Mouse (Mus musculus) forebrain, embryonic 11.5 days (tissue): ENCODE results near the gene Cltrn. TPM values are rescaled to one million over a fixed set of nuclear protein-coding genes. Genes with fewer than 3 reads are reported as not detected.

Experiments
- ATAC-seq: fragments of 200-750 bp; cut with Nextera tagmentation; replicated peaks from 2 replicates; pipeline ENCODE4 v1.8.0; 2017; ENCODE audit warnings: moderate TSS enrichment; ENCODE audit not compliant: low FRiP score
- DNase-seq: peaks from one replicate; pipeline ENCODE4 v3.0.0-alpha.2; 2017; ENCODE audit warnings: low spot score
- H3K27ac ChIP-seq: fragments of 300-500 bp; sonication (generic); 2 replicates; pipeline ENCODE4 v1.5.1; 2014; ENCODE audit warnings: low read depth, low read length
- H3K27me3 ChIP-seq: fragments of 300-500 bp; sonication (generic); 2 replicates; pipeline ENCODE4 v1.6.1; 2014; ENCODE audit warnings: mild to moderate bottlenecking, low read length, mixed read lengths; ENCODE audit not compliant: control insufficient read depth, insufficient read depth
- H3K36me3 ChIP-seq: fragments of 300-500 bp; sonication (generic); 2 replicates; pipeline ENCODE4 v1.6.1; 2014; ENCODE audit warnings: mild to moderate bottlenecking, low read length, moderate library complexity, mixed read lengths; ENCODE audit not compliant: control insufficient read depth, insufficient read depth
- H3K4me1 ChIP-seq: fragments of 300-500 bp; sonication (generic); replicated peaks from 2 replicates; pipeline ENCODE4 v1.6.1; 2014; ENCODE audit warnings: low read length, mixed read lengths; ENCODE audit not compliant: control insufficient read depth, insufficient read depth
- H3K4me2 ChIP-seq: fragments of 300-500 bp; sonication (generic); 2 replicates; pipeline ENCODE4 v1.6.1; 2014; ENCODE audit warnings: low read depth, mild to moderate bottlenecking, low read length, moderate library complexity, mixed read lengths; ENCODE audit not compliant: severe bottlenecking
- H3K4me3 ChIP-seq: fragments of 300-500 bp; sonication (generic); 2 replicates; pipeline ENCODE4 v1.5.1; 2014; ENCODE audit warnings: low read depth, low read length
- H3K9ac ChIP-seq: fragments of 300-500 bp; sonication (generic); 2 replicates; pipeline ENCODE4 v1.6.1; 2014; ENCODE audit warnings: low read length
- H3K9me3 ChIP-seq: fragments of 300-500 bp; sonication (generic); 2 replicates; pipeline ENCODE4 v1.6.1; 2016; ENCODE audit warnings: low read length, mixed read lengths; ENCODE audit not compliant: control insufficient read depth
- WGBS: fragments of 180-500 bp; shearing (Covaris S2); extraction: QIAGEN DNeasy Blood & Tissue Kit; methylation state at CpG from one replicate; pipeline ENCODE4 v1.1.7; 2014; 5-methylcytosine and 5-hydroxymethylcytosine counted together
- polyA plus RNA-seq: library from polyadenylated mRNA; unstranded; fragments of >200 nt; fragmentation: Nextera tagmentation; extraction: Ambion mirVana; gene quantifications from 2 replicates; pipeline ENCODE4 v1.2.1, GENCODE M21; 2014

Cltrn gene
- polyA plus RNA-seq, 1 experiment from 2014 or later, result 0.99 TPM

GRCm38 (mm10) chrX:164153606-164154005, 65.0 kb downstream of the Cltrn start:
- Histone ChIP-seq H3K27me3 (no peaks in the 10 kb centered on the region; the same call in 1 of the 2 replicates), H3K4me3 (no peak overlapping the region), H3K36me3 (no peaks in the 10 kb centered on the region), H3K9me3 (no peaks in the 10 kb centered on the region), H3K9ac (no peak overlapping the region), H3K4me1 (no peaks in the 10 kb centered on the region), H3K4me2 (no peak overlapping the region), H3K27ac (no peak overlapping the region)
- DNase-seq, result no peak
- no peak for ATAC-seq

DNA sequence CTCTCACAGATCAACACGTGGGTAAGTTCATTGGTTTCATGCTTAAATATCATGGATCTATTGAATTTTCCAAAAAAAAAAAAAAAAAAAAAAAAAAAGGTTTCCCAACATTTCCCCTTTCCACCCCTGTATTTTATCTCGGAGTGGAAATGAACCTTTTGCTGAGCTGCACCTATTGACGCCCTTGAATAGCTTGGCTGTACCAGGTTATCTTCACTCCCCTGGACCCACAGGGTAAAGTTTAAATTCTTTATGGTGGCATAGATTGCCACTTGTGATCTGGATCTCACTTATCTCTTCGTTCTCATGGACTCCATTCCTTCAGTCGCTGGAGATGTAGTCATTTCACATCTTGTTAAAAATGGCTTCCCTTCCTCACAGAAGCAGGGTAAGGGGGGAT, 66.0 kb downstream of the Cltrn start:
- ATAC-seq, result no peak
- Histone ChIP-seq H3K27me3 (no peaks in the 10 kb centered on the region; the same call in 1 of the 2 replicates), H3K9ac (no peak overlapping the region), H3K27ac (no peak overlapping the region), H3K36me3 (no peaks in the 10 kb centered on the region), H3K9me3 (no peaks in the 10 kb centered on the region), H3K4me2 (no peak overlapping the region), H3K4me1 (no peaks in the 10 kb centered on the region), H3K4me3 (no peak overlapping the region)
- no peak for DNase-seq
- WGBS, result 81% methylated on average over 5 of the region's 5 CpGs

DNA sequence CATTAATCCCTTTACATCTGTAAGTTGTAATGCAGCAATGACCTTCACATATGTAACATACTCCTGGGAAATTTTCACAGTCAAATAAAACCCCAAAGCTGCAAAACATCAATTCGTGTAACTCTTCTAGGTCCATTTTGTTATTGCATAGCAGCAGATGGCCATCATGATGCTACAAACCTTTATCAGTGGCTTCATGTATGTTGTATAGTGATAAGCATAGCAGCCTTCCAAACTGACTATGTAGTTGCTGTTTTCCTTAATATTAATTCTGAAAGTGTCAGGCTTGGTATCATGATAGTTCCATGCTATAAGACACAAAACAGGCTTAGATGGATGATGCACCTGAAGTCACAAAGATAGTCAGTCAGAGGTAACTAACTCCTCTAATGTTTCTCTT, 76.1 kb downstream of the Cltrn start:
- ATAC-seq (no peak), DNase-seq (no peak)
- Histone ChIP-seq H3K4me1 (no peaks in the 10 kb centered on the region), H3K9me3 (no peaks in the 10 kb centered on the region), H3K27ac (no peak overlapping the region), H3K4me2 (no peak overlapping the region), H3K27me3 (no peaks in the 10 kb centered on the region; the same call in 1 of the 2 replicates), H3K36me3 (no peaks in the 10 kb centered on the region), H3K4me3 (no peak overlapping the region), H3K9ac (no peak overlapping the region)
- WGBS, result 95% methylated on average over 1 of the region's 1 CpGs

Other genes with a start within 250 kb of the Cltrn start
- gene Ap1s2, start 179.8 kb upstream of the Cltrn start, polyA plus RNA-seq, result 34.5 and 37.4 TPM in 2 replicates
- 49.2 and 60.6 TPM in 2 replicates for gene Zrsr2, start 130.2 kb upstream of the Cltrn start, polyA plus RNA-seq
- gene Car5b, start 60.8 kb upstream of the Cltrn start, polyA plus RNA-seq, result 0.55 TPM in 2 replicates
- gene Siah1b, start 12.3 kb upstream of the Cltrn start, polyA plus RNA-seq, result 53.0 and 54.6 TPM in 2 replicates
- gene Ace2, start 50.5 kb downstream of the Cltrn start, polyA plus RNA-seq, result 0.11 and 0.39 TPM in 2 replicates
- gene Bmx, start 169.4 kb downstream of the Cltrn start, polyA plus RNA-seq, result 0.28 TPM in 2 replicates
- 11.0 and 12.2 TPM in 2 replicates for gene Pir, start 180.5 kb downstream of the Cltrn start, polyA plus RNA-seq